Mouse (Mus musculus) liver, postnatal 0 days (tissue): ENCODE data around the gene Inafm2.

Experiments
- CTCF ChIP-seq: sonication (generic); IDR thresholded peaks from 2 replicates; pipeline ENCODE4 v1.5.1; 2016; ENCODE audit warnings: antibody characterized with exemption, low read depth
- EP300 ChIP-seq: IDR thresholded peaks from 2 replicates; pipeline ENCODE4 v1.6.1; 2016; ENCODE audit warnings: antibody characterized with exemption, low read depth, mild to moderate bottlenecking

DNA sequence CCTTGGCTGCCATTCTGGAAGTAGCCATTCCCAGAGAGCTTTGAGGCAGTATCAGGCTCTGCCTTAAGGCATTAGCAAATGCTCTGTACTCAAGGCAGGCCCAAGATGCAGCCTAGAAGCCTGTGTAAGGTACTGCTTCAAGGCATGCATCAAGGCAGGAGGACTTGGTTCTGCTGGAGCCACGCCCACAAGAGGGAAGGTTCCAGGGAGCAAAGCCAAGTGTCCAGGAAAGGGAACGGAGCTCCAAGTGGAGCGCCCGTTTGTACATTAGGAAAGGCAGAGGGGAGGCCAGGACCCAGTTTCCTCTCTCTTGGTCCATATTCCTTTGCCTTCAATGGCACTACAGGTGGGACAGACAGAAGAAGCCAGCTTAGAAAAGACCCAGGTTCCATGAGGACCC, 37.1 kb upstream of the Inafm2 start:
- TF ChIP-seq CTCF (no peak), EP300 (no peak)
